Mouse (Mus musculus) testis, postnatal 10 days (tissue): Measurements from ENCODE around the gene Kmt2b.
A peak's percentile ranks its signal among the peaks of the same experiment; 100 is the strongest.

Experiments
- DNase-seq: peaks from one replicate; pipeline ENCODE4 v3.0.0; 2021; ENCODE audit warnings: low spot score

Kmt2b gene

DNA sequence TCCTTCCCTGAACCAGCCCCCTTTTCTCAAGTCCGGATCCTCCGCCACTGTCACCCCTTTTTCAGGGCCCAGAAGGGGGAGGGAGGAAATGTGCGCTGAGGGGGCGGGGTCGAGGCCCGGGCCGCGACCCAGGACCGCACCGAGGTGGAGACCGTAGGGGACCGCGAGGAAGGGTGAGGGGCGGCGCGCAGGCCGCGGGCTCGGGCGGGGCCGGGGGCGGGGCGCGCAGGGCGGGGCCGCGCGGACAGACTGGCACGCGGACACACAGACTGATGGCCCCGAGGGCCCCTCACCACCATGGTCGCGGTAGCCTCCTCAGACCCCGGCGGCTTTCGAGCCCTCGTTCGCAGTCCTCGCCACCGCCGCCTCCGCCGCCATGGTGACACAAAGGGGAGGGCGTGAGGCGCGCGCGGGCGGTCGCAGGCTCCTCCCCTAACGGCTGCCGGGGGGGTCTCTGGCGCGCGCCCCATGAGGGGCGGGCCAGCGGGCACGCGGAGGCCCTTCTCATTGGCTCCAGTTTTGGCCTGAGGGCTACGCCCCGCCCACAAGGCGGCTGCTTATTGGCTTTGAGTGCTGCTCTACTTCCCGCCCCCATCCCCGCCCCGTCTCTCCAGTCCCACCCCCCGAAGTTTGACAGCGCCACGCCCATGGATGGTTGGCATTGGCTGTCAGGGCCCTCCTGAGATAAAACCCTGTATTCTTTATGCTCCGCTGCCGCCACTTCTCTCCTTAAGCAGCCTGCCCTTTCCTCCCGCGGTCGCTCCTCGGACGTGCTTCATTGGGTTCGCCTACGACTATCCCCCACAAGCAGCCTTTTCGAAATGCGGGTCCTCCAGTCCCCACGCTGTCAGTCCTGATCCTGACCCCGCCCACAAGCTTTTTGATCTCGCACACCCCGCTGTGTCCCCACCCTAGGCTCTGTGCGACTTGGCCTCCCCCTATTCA is 53.6 kb downstream of the Kmt2b start, which contains the start of gene Arhgap33:
Gene Arhgap33, minus strand, starts transcription at position 428 of the 945 bp plus-strand sequence.
- peak; percentile 97 for DNase-seq

- DNase-seq = peak; percentile 37
Observed at GRCm38 (mm10) chr7:30533941-30534632, 54.4 kb downstream of the Kmt2b start.

GRCm38 (mm10) chr7:30532931-30533330 is 55.6 kb downstream of the Kmt2b start:
- DNase-seq = peak; percentile 88

DNA sequence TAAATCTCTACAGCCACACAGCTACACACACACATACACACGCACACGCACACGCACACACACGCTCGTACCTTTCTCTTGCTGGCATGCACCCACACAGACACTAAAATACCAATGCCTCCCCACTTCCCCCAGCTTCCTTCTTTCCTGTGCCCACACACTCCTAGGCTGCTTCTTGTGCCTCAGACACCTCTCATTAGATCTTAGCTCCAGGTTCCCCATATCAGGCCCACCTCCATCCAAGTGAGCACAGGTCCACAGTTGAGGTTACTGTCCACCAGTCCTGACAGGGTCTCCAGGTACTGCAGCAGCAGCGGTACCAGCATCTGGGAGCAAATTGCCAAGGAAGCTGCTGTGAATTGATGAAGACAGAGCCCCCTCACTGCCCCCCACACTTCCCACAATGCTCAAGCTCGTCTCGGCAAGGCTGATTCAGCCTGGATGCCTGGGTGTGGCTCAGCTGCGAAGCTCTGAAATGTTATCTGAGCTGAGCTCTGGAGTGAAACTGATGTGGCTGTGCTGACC is 57.2 kb downstream of the Kmt2b start:
- DNase-seq = peak; percentile 34

- no peak for DNase-seq
Observed at GRCm38 (mm10) chr7:30526981-30527380, 61.5 kb downstream of the Kmt2b start.

DNA sequence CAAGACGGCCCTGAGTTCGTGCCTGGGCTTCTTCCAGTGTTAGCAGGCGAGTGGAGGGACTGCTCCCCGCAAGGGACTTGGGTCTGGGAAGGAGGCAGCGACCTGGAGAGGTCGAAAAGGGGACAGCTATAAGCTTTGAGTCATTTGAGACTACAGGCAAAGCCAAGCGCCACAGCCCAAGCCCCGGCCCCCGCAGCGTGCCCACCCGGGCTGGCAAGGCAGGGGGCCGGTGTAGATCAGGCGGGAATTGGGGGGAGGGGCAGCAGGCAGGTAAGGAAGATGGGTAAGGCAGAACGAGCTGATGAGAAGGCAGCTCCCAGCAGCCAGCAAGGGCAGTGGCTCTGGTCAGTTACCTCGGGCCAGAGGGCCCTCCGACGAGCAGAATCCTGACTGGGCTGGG is 62.1 kb downstream of the Kmt2b start:
- DNase-seq = peak; percentile 53

DNA sequence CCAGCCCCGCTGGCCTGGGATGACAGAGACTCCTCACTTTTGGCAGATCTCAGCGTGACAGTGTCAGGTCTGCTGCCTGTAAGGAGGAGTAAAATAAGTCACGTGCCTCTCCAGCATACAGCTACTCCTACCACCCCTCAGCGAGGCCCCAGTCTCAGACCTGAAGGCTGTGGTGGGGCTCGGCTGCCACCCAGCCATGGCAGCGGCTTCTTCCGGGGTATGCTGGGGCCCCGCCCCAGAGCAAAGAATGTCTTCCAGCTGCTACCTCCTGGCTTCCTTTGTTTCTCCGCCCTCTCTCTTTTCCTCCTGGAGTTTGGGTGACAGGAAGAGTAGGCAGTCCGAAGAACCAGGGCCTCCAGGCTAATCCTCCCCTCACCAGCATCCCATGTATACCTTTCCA is 62.6 kb downstream of the Kmt2b start:
- DNase-seq = no peak

GRCm38 (mm10) chr7:30524487-30524886 is 64.0 kb downstream of the Kmt2b start:
- DNase-seq = no peak

DNA sequence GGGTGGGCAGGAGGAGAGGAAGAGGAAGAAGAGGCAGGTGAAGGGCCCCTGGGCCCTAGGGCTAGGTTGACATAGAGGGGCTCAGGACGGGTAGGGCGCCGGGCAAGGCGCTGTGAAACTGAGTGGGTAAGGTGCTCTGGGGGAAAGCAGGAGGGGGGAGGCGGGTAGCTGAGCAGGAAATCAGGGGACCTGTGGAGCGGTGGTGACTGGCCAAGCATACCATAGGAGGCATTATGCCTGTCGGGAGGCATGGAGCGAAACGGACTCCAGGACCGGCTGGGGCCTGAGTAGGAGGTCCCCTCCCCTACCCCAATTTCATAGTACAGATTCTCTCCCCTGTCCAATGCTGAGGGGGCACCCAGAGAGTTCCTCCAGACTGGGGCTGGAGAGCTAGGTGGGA is 65.7 kb downstream of the Kmt2b start:
- peak; percentile 41 for DNase-seq

DNA sequence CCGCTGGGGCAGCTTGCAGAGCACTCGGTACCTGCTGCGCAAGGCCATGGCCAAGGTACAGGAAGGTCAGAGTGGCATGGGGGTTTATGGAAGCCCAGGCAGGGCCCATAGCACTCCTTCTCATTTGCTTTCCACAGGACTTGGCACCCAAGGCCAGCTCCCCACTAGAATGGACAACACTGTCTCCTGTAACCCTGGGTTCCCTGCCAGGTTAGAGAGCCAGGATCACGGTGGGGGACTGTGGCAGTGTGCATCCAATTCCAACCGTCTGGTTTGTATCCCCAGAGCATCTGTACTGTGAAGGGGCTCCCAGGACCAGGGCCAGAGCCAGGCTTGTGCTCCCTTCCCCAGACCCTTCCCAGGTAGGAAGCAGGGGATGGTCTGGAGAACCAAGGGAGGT is 67.7 kb downstream of the Kmt2b start:
- DNase-seq = peak; percentile 42

- peak; percentile 63 for DNase-seq
Observed at GRCm38 (mm10) chr7:30520396-30520795, 68.1 kb downstream of the Kmt2b start.
